Mouse (Mus musculus) myocyte (in vitro differentiated cells): ENCODE measurements around the gene Cenpo.

Source experiments
- CEBPB ChIP-seq: IDR thresholded peaks from 2 replicates; pipeline ENCODE4 v1.6.1; 2011; ENCODE audit warnings: mild to moderate bottlenecking, moderate library complexity; ENCODE audit not compliant: poor library complexity, insufficient read depth, severe bottlenecking
- E2F4 ChIP-seq: IDR thresholded peaks from one replicate; pipeline ENCODE4 v1.6.1; 2011; ENCODE audit warnings: mild to moderate bottlenecking, control low read depth, moderate library complexity; ENCODE audit not compliant: insufficient read depth
- MAX ChIP-seq: IDR thresholded peaks from one replicate; pipeline ENCODE4 v1.6.1; 2011; ENCODE audit warnings: low read depth, mild to moderate bottlenecking, control low read depth
- MYOD1 ChIP-seq, 3 experiments: IDR thresholded peaks; one replicate each; pipeline ENCODE4 v1.6.1; 2011; ENCODE audit warnings: control low read depth in 2 of 3, low read depth in 2 of 3, mild to moderate bottlenecking in 2 of 3, moderate library complexity in 1 of 3; ENCODE audit not compliant: insufficient read length in 2 of 3, control insufficient read depth in 1 of 3
- MYOG ChIP-seq, 3 experiments: IDR thresholded peaks; one replicate each; pipeline ENCODE4 v1.6.1; 2011; ENCODE audit warnings: control low read depth in 2 of 3, low read depth in 2 of 3, mild to moderate bottlenecking in 2 of 3; ENCODE audit not compliant: insufficient read length in 2 of 3, control insufficient read depth in 1 of 3, insufficient read depth in 1 of 3
- POLR2A ChIP-seq: IDR thresholded peaks from one replicate; pipeline ENCODE4 v1.6.1; 2011; ENCODE audit warnings: low read depth, mild to moderate bottlenecking, control low read depth, moderate library complexity; ENCODE audit not compliant: insufficient read length
- POLR2AphosphoS2 ChIP-seq: IDR thresholded peaks from one replicate; pipeline ENCODE4 v1.6.1; 2011; ENCODE audit warnings: low read depth, control low read depth; ENCODE audit not compliant: insufficient read length
- SRF ChIP-seq: IDR thresholded peaks from one replicate; pipeline ENCODE4 v1.6.1; 2011; ENCODE audit warnings: low read depth; ENCODE audit not compliant: control insufficient read depth, insufficient read length
- TCF12 ChIP-seq: IDR thresholded peaks from one replicate; pipeline ENCODE4 v1.6.1; 2011; ENCODE audit warnings: mild to moderate bottlenecking, control low read depth; ENCODE audit not compliant: poor library complexity, insufficient read depth, severe bottlenecking
- USF1 ChIP-seq: IDR thresholded peaks from one replicate; pipeline ENCODE4 v1.6.1; 2011; ENCODE audit warnings: low read depth, mild to moderate bottlenecking, control low read depth, moderate library complexity

- TF ChIP-seq MYOG (IDR thresholded peaks at IDR 0.05; ENCODE audit: control insufficient read depth in 1 of 3, insufficient read depth in 1 of 3, insufficient read length in 2 of 3, low read depth in 2 of 3) (no peak), POLR2A (no peak), POLR2AphosphoS2 (no peak), TCF12 (no peak), E2F4 (no peak), MAX (no peak), CEBPB (no peak), USF1 (no peak), MYOD1 (IDR thresholded peaks at IDR 0.05; ENCODE audit: control insufficient read depth in 1 of 3, insufficient read length in 2 of 3, low read depth in 2 of 3) (no peak), SRF (no peak)
These were observed 33.7 kb upstream of the Cenpo start for GRCm38 (mm10) chr12:4267765-4268164.
